Mouse (Mus musculus): Measurements from ENCODE around the gene Card6. TPM values are rescaled to one million over a fixed set of nuclear protein-coding genes. Genes with fewer than 3 reads are reported as not detected.
"Not testable (repeated sequence)": the region's sequence is repeated elsewhere in the genome, so short reads cannot be mapped to it uniquely, and the experiment has no call there.

Card6 gene
- polyA plus RNA-seq, 1 experiment, result 1.8 TPM

DNA sequence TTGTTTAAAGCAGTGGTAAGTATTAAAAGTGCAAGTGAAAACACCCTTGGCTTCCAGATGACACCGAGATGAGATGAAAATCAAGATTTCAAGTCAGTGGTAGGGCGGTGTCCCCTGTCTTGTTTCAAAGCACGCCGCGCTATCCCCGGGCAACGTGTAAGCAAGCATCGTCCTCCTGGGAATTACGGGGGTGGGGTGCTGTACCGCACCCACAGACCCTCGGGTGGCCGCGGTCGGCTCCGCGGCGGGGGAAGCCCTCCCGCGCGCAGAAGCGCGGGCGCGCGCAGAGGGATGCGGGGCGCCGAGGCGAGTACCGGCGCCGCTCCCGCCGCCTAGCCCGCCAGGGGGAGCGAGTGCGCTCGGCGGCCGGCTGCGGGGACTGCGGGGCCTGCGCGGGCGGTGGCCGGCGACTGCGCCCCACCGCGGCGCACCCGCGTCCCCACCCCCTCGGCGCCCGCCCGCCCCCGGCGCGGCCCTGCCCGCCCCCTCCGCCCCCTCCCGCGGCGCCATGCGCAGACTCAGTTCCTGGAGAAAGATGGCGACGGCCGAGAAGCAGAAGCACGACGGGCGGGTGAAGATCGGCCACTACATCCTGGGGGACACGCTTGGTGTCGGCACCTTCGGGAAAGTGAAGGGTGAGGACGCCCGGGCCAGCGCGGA lies 35.2 kb upstream of the Card6 start, which contains the start of gene Prkaa1:
Gene Prkaa1, plus strand, starts transcription at position 501 of the 660 bp plus-strand sequence.
- Histone ChIP-seq H3K27ac (ENCODE audit: insufficient read depth, low read length) (peak within 1 kb of the TSS; percentile 71), H3K4me1 (ENCODE audit: control insufficient read depth, insufficient read depth, low read length) (peaks cover 7% of the 10 kb centered on the region), H3K4me3 (ENCODE audit: insufficient read depth, low read length) (peak within 1 kb of the TSS; percentile 93)
- TF ChIP-seq CTCF (IDR thresholded peaks at IDR 0.05; ENCODE audit: borderline replicate concordance, insufficient read depth, low read length) (no peak), POLR2A (IDR thresholded peaks at IDR 0.05; ENCODE audit: low read depth, low read length) (peak; percentile 88)

DNA sequence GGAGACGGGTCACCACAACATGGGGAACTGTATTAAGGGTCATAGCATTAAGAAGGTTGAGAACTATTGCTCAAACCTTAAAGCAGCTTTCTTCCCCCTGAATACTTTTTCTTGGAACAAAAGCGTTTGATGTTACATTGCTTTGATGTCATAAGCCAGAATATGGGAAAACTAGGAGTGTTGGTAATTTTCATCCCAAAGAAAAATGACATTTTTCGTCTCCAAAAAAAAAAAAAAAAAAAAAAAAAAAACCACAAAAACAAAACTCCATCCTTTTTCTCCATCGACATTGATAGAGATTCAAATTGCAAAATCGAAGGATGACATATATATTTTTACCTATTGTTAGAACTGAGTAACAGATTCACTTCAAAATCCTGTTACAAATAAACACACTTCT lies 34.4 kb upstream of the Card6 start:
- peaks cover 7% of the 10 kb centered on the region for H3K4me1 ChIP-seq (ENCODE audit: control insufficient read depth, insufficient read depth, low read length)
- no peak overlapping the region for H3K27ac ChIP-seq (ENCODE audit: insufficient read depth, low read length)
- TF ChIP-seq CTCF (IDR thresholded peaks at IDR 0.05; ENCODE audit: borderline replicate concordance, insufficient read depth, low read length) (no peak), POLR2A (IDR thresholded peaks at IDR 0.05; ENCODE audit: low read depth, low read length) (no peak)
- no peak overlapping the region for H3K4me3 ChIP-seq (ENCODE audit: insufficient read depth, low read length)

DNA sequence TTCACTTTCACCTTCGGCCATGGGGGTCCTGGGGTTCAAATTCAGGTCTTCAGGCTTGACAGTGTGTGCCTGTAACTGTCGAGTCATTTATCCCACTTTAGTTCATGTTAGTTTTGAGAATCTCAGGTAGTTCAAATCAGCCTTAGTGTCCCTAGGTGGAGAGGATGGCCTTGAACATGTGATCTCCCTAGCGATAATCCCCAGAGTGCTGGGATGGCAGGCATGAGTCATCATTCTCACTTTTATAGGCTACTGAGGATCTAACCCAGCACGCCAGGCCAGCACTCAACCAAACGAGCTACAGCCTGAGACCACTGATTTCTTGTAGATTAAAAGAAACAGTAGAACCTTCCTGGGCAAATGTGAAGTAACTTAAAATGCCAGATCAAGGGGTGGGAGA lies 33.7 kb upstream of the Card6 start:
- TF ChIP-seq CTCF (IDR thresholded peaks at IDR 0.05; ENCODE audit: borderline replicate concordance, insufficient read depth, low read length) (no peak), POLR2A (IDR thresholded peaks at IDR 0.05; ENCODE audit: low read depth, low read length) (no peak)
- Histone ChIP-seq H3K4me1 (ENCODE audit: control insufficient read depth, insufficient read depth, low read length) (peaks cover 7% of the 10 kb centered on the region), H3K27ac (ENCODE audit: insufficient read depth, low read length) (no peak overlapping the region)

DNA sequence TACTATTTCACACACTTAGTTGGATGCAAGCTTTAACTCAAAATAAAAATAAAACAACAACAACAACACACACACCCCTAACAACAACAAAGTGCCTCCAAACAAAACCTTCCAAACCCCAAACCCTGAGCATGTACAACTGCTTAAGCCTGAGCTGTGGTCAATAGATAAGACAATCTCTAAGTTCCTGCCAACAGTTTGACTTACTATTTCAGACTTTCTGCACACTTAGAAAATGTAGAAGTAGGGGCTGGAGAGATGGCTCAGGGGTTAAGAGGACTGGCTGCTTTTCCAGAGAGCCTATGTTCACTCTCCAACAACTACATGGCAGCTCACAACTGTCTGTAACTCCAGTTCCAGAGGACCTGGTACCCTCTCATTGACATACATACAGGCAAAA lies 32.0 kb upstream of the Card6 start:
- H3K27ac ChIP-seq (ENCODE audit: insufficient read depth, low read length), result no peak overlapping the region
- TF ChIP-seq POLR2A (IDR thresholded peaks at IDR 0.05; ENCODE audit: low read depth, low read length), result no peak
- TF ChIP-seq CTCF (IDR thresholded peaks at IDR 0.05; ENCODE audit: borderline replicate concordance, insufficient read depth, low read length), result no peak
- no peak overlapping the region for H3K4me3 ChIP-seq (ENCODE audit: insufficient read depth, low read length)
- H3K4me1 ChIP-seq (ENCODE audit: control insufficient read depth, insufficient read depth, low read length), result 0 out of 2 replicates have a peak, but pooled peaks cover 4% of the 10 kb centered on the region

More for the DNA sequence above, 33.7 kb upstream of the Card6 start:
- H3K4me3 ChIP-seq (ENCODE audit: insufficient read depth, low read length), result no peak overlapping the region

DNA sequence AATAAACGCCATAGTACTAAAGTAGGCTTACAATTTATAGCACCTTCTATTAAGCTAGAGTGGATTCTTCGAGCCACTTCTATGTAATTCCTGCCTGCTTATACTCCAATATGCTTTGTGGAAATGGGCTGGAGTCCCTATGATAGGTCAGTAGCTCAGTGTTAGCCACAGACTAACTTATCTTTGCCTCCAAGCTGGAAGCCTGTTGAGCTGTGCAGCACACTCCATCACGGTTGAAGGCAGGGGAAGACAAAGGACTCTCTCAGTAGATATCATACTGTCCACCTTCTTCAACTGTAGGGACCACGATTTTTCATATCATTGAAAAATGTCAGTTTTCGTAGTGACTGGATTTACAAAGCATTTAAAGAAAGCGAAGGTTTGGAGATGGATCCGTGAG lies 31.5 kb upstream of the Card6 start:
- H3K4me1 ChIP-seq (ENCODE audit: control insufficient read depth, insufficient read depth, low read length), result no peaks in the 10 kb centered on the region
- no peak overlapping the region for H3K4me3 ChIP-seq (ENCODE audit: insufficient read depth, low read length)
- H3K27ac ChIP-seq (ENCODE audit: insufficient read depth, low read length), result no peak overlapping the region
- TF ChIP-seq CTCF (IDR thresholded peaks at IDR 0.05; ENCODE audit: borderline replicate concordance, insufficient read depth, low read length), result no peak
- TF ChIP-seq POLR2A (IDR thresholded peaks at IDR 0.05; ENCODE audit: low read depth, low read length), result no peak

DNA sequence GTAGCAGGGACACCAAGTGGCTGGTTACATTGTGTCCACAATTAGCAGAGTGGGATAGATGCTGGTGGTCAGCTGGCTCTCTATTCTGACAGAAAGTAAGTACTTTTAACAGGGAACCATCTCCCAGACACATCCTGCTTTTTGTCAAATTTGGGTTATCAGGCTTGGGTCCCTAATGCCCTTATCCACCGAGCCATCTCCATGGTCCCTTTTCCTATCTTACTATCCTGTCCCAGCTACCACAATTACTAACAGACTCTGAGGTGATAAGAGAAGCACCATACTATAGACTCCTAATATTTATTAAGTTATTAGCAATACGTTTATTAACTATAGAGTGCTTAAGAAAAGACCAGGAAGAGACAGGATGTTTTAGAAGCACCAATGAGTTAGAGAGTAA lies 31.0 kb upstream of the Card6 start:
- Histone ChIP-seq H3K4me1 (ENCODE audit: control insufficient read depth, insufficient read depth, low read length) (no peaks in the 10 kb centered on the region), H3K4me3 (ENCODE audit: insufficient read depth, low read length) (no peak overlapping the region), H3K27ac (ENCODE audit: insufficient read depth, low read length) (no peak overlapping the region)
- TF ChIP-seq POLR2A (IDR thresholded peaks at IDR 0.05; ENCODE audit: low read depth, low read length), result no peak
- no peak for TF ChIP-seq CTCF (IDR thresholded peaks at IDR 0.05; ENCODE audit: borderline replicate concordance, insufficient read depth, low read length)

DNA sequence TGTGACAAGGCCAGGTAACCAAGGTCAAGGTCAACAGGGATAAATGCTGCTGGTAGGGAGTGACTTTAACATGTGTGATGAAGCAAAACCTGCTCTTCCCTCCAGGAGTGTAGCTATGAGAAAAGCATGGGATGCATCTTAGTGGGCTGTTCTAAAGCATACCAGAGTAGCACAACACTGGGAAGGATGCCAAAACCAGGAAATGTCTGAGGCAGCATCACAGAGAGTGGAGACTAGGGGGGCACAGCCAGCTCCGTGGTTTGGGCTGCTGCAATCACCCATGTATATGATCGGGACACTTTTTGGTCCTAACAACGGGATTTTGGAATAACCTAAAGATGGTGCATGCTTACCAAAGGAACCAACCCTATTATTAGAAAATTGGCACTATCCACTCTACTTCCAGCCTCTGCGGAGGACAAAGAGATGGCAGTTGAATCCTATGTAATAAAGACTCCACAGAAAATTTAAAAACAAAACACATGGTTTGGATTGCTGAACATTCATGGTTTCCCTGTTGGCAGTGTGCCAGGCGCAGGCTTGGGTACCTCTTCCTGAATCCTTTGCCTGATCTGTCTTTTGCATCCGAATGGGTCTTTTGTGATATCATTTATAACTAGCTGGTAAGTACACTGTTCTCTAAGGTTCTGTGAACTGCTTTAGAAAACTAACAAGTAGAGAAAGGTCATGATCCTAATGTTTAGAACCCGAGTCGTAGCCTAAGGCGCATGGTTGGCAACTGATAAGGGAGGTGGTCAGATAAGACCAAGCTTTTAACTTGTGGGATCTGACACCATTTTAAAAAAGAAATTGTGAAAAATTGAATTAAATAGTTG lies 29.9 kb upstream of the Card6 start:
- no peak overlapping the region for H3K4me3 ChIP-seq (ENCODE audit: insufficient read depth, low read length)
- no peak overlapping the region for H3K27ac ChIP-seq (ENCODE audit: insufficient read depth, low read length)
- TF ChIP-seq CTCF (IDR thresholded peaks at IDR 0.05; ENCODE audit: borderline replicate concordance, insufficient read depth, low read length) (no peak), POLR2A (IDR thresholded peaks at IDR 0.05; ENCODE audit: low read depth, low read length) (no peak)
- no peaks in the 10 kb centered on the region for H3K4me1 ChIP-seq (ENCODE audit: control insufficient read depth, insufficient read depth, low read length)

DNA sequence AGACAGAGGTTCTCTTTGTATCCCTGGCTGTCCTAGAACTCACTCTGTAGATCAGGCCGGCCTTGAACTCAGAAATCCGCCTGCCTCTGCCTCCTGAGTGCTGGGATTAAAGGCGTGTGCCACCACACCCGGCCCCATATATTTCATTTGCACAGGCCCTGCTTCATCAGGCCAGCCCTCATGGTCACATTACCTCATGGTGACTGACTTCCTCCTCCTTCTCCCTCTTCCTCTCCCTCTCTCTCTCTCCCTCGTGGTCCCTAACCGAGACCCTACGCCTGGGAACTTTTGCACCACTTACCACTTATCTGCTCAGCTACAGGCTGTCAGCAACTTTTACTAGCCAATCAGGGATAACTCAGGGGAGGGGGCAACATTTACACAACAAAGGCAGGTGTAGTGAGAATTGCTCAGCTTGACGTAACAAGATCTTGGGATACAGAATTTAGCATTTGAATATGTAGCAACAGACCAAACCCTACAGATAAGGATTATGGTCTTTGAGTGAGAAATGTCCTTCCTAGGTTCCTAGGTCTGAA lies 26.7 kb upstream of the Card6 start:
- TF ChIP-seq POLR2A (IDR thresholded peaks at IDR 0.05; ENCODE audit: low read depth, low read length) (no peak), CTCF (IDR thresholded peaks at IDR 0.05; ENCODE audit: borderline replicate concordance, insufficient read depth, low read length) (no peak)
- no peak overlapping the region for H3K27ac ChIP-seq (ENCODE audit: insufficient read depth, low read length)
- H3K4me1 ChIP-seq (ENCODE audit: control insufficient read depth, insufficient read depth, low read length), result no peaks in the 10 kb centered on the region
- no peak overlapping the region for H3K4me3 ChIP-seq (ENCODE audit: insufficient read depth, low read length)

DNA sequence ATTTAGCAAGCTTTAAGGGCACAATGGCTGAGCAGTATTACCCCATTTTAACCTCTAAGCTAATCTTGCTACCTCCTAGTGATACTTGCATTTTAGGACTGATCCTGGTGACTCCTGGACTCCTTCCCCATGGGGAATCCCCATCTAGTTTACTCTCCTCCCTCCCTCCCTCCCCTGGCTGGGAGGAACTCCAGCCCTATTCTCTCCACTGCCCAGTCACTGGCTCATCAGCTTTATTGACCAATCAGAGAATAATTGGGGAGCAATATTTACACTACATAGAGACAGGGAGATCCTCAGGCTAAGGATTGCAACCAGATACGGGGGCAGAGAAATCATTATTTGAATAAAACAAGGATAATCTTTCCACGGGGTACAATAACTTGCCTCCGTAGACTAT lies 25.8 kb upstream of the Card6 start:
- Histone ChIP-seq H3K27ac (ENCODE audit: insufficient read depth, low read length) (no peak overlapping the region), H3K4me3 (ENCODE audit: insufficient read depth, low read length) (no peak overlapping the region), H3K4me1 (ENCODE audit: control insufficient read depth, insufficient read depth, low read length) (peaks cover 2% of the 10 kb centered on the region; the same call in 1 of the 2 replicates)
- TF ChIP-seq POLR2A (IDR thresholded peaks at IDR 0.05; ENCODE audit: low read depth, low read length) (no peak), CTCF (IDR thresholded peaks at IDR 0.05; ENCODE audit: borderline replicate concordance, insufficient read depth, low read length) (no peak)

DNA sequence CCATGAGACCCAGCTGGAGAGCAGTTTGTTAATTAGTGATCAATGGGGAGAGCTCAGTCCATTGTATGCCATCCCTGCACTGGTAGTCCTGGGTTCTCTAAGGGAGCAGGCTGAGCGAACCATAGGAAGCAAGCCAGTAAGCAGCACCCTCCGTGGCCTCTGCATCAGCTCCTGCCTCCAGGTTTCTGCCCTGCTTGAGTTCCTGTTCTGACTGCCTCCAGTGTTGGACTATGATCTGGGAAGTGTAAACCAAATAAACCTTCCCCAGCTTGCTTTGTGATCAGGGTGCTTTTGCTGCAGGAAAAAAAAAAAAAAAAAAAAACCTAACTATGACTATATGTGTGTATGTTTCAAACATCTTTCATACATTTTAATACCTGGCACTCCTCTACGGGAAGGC lies 25.0 kb upstream of the Card6 start:
- TF ChIP-seq CTCF (IDR thresholded peaks at IDR 0.05; ENCODE audit: borderline replicate concordance, insufficient read depth, low read length), result no peak
- TF ChIP-seq POLR2A (IDR thresholded peaks at IDR 0.05; ENCODE audit: low read depth, low read length), result no peak

DNA sequence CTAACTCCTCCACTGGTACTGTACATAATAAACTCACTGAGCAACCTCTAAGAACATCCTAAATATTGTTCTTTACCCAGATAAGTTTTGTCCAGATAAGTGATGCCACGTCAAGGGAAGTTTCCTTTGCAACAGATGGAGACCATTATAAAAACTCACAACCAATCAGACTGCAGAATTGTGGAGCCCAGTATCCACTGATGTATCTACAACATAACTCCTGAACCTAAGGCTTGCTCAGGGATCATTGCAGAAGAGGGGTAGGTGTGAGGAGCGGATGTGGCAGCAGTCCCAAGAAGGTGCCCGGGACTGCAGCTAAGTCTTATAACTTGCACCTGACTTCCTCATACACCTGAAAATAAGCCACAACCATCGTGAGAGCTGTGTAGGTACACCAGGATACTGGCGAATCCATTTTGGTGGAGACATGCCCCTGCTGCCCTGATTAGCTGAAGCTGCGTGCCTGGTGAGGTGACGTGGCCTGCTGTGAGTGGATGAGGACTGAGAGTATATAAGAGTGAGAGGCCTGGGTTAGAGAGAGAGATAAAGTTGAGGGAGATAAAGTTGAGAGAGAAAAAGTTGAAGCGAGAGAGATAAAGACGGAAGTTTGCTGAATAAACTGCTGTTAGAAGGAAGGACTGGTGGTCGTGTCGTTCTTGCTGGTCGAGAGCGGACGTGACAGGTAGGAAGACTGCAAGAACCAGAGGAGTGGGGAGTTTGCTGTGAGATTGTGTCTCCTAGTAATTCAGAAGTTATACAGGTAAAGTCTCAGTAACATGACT lies 22.7 kb upstream of the Card6 start:
- H3K4me1 ChIP-seq (ENCODE audit: control insufficient read depth, insufficient read depth, low read length); H3K27ac ChIP-seq (ENCODE audit: insufficient read depth, low read length): not testable (repeated sequence)

More for the DNA sequence above, 25.0 kb upstream of the Card6 start:
- Histone ChIP-seq H3K4me1 (ENCODE audit: control insufficient read depth, insufficient read depth, low read length) (peaks cover 4% of the 10 kb centered on the region; the same call in 1 of the 2 replicates), H3K4me3 (ENCODE audit: insufficient read depth, low read length) (no peak overlapping the region), H3K27ac (ENCODE audit: insufficient read depth, low read length) (no peak overlapping the region)

More for the DNA sequence above, 22.7 kb upstream of the Card6 start:
- not testable (repeated sequence) for H3K4me3 ChIP-seq (ENCODE audit: insufficient read depth, low read length)
